Mouse (Mus musculus) lung, adult 2 months (tissue): ENCODE data around the gene Rps6ka2. TPM values are rescaled to one million over a fixed set of nuclear protein-coding genes. Genes with fewer than 3 reads are reported as not detected.
"Not testable (repeated sequence)": the region's sequence is repeated elsewhere in the genome, so short reads cannot be mapped to it uniquely, and the experiment has no call there.

Source experiments
- DNase-seq: peaks from one replicate; pipeline ENCODE4 v3.0.0; 2022
- H3K4me1 ChIP-seq: fragments of 200-500 bp; 2 replicates; pipeline ENCODE4 v1.6.1; 2011; ENCODE audit warnings: low read length; ENCODE audit not compliant: control insufficient read depth, insufficient read depth
- H3K4me3 ChIP-seq: fragments of 200-500 bp; replicated peaks from 2 replicates; pipeline ENCODE3; 2011; ENCODE audit warnings: low read depth, mild to moderate bottlenecking, control low read depth, low read length; ENCODE audit errors: extremely low read depth
- CTCF ChIP-seq: fragments of 200-500 bp; IDR thresholded peaks from 2 replicates; pipeline ENCODE4 v1.5.1; 2011; ENCODE audit warnings: mild to moderate bottlenecking, low read length, control low read depth; ENCODE audit not compliant: insufficient read depth
- POLR2A ChIP-seq: fragments of 200-500 bp; IDR thresholded peaks from 2 replicates; pipeline ENCODE4 v1.6.1; 2011; ENCODE audit warnings: low read depth, mild to moderate bottlenecking, control low read depth, low read length, borderline replicate concordance; ENCODE audit errors: extremely low read depth
- WGBS: fragments of 180-500 bp; shearing (Covaris S2); methylation state at CpG from one replicate; pipeline ENCODE4 v1.1.7; 2018; 5-methylcytosine and 5-hydroxymethylcytosine counted together
- polyA plus RNA-seq: library from polyadenylated mRNA; depleted of rRNA; stranded (reverse); fragments of >200 nt; gene quantifications from 2 replicates; pipeline ENCODE4 v1.2.3, GENCODE M21; 2012

Rps6ka2 gene
- polyA plus RNA-seq, 1 experiment: 24.7 TPM

DNA sequence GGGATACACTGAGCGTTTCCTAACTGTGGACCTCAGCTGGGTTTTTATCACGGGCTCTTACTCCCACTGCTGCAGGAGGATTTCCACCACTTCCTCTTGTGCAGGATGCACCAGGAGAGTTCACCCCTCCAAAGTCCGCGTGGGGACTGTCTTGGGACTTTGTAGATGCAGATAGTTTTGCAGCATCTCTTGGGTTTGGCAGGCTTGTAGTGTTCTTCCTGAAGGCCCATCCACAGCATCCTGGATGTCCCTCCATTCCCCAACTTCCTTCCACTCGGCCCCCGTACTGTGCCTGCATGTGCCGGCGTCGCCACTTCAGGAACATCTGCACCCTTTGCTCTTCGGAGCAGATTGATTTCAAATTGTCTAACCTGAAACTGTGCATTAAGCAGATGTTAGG, 103.9 kb downstream of the Rps6ka2 start:
- H3K4me1 ChIP-seq: no peaks in the 10 kb centered on the region; the same call in 1 of the 2 replicates

DNA sequence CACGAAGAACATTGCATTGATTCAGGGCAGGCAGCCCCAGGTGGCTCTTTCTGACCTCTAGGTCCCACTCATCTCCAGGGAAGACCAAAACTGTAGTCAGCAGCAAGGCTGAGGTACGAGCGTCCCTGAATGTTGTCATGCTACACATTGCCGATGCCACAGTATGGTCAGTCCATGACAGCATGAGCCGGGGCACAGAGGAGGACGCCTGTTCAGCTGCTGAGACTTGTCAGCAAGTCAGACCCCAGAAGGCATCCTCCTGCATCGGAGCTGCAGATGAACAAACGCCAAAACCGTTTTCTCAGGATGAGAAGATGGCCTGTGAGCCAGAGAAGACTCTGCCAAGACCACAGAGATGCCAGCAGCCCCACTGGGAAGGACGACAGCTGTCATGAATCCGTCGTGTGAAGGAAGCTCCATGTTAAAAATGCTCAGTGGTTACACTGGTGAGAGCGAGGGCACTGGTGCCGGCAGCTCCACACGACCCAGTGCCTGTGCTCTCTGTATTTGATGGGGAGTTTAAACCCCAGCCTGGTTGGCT, 108.9 kb downstream of the Rps6ka2 start:
- TF ChIP-seq POLR2A (no peak), CTCF (no peak)
- WGBS: 87% methylated on average over 15 of the region's 15 CpGs
- Histone ChIP-seq H3K4me3 (no peak overlapping the region), H3K4me1 (no peaks in the 10 kb centered on the region)
- no peak for DNase-seq

More for the DNA sequence above, 103.9 kb downstream of the Rps6ka2 start:
- no peak for TF ChIP-seq CTCF
- no peak for TF ChIP-seq POLR2A
- no peak for DNase-seq
- no peak overlapping the region for H3K4me3 ChIP-seq
- 75% methylated on average over 10 of the region's 10 CpGs for WGBS

DNA sequence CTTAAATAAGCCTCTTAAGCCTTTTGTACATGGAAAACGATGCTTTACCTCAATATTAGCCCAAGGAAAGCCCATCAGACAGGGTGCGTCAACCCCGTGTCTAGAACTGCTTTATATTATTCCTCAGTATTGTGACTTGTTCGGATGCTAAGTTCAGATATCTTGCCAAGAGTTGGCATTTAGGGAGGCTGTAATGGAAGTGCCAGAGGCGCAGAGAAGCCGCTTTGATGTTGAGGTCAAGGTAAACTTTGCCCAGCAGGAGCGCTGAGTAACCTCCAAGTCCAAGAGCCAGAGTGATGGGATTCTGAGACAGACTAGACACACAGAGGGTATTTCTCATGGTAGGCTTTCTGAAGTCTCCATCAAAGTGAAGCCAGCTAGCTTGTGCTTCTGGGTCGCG, 109.3 kb downstream of the Rps6ka2 start:
- WGBS: 93% methylated on average over 9 of the region's 9 CpGs
- Histone ChIP-seq H3K4me1 (peaks cover 1% of the 10 kb centered on the region; the same call in 1 of the 2 replicates), H3K4me3 (no peak overlapping the region)
- no peak for TF ChIP-seq CTCF
- TF ChIP-seq POLR2A: no peak
- no peak for DNase-seq

DNA sequence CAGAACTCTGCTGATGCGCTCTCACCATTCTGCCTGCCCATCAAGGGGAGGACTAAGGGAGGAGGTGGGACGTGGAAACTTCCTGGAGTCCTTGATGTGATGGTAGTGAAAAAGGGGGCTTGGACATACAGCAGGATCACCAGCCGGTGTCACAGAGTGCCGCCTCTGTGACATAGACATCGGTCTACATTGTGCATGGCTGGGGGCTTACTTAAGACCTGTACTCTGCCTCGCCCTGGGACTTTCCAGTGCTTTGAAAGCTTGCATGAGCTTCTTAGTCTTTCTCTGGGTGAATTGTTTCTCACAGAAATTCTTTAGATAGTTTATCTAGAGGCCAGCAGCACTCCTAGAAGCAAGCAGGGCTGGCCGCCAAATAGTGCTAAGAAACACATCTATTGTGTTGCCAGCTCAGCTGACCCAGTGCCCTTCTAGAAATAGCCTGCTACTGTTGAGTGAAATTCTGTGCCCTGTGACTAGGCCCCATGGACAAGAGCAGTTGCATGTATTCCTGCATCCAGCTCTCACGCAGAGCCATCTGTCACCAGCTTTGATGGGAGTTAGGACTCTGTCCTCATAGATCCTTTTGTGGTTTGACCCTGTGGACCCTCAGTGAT, 114.5 kb downstream of the Rps6ka2 start:
- H3K4me1 ChIP-seq: peaks cover 5% of the 10 kb centered on the region; the same call in 1 of the 2 replicates
- no peak for TF ChIP-seq POLR2A
- no peak for TF ChIP-seq CTCF
- DNase-seq: peak; percentile 25
- no peak overlapping the region for H3K4me3 ChIP-seq
- WGBS: 36% methylated on average over 8 of the region's 8 CpGs

DNA sequence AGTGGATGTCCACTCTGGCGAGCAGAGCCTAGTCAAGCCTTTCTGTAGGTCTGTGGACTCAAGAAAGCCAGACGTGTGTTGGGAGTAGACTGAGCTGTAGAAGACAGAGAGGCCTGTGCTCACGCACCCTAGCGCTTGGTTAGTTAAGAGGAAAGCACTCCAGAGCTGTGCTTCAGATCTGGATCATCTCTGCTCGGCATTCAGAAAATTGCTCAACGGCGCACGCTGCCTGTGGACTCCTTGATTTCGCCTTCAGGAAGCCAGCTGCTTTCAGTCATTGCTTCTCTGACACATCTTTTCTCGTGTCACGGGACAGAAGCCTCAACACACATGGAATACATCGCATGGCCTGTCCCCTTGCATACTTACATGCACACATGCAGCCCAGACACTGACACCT, 115.4 kb downstream of the Rps6ka2 start:
- no peak for TF ChIP-seq POLR2A
- no peak for TF ChIP-seq CTCF
- Histone ChIP-seq H3K4me3 (no peak overlapping the region), H3K4me1 (peaks cover 5% of the 10 kb centered on the region; the same call in 1 of the 2 replicates)
- WGBS: 74% methylated on average over 12 of the region's 12 CpGs
- no peak for DNase-seq

DNA sequence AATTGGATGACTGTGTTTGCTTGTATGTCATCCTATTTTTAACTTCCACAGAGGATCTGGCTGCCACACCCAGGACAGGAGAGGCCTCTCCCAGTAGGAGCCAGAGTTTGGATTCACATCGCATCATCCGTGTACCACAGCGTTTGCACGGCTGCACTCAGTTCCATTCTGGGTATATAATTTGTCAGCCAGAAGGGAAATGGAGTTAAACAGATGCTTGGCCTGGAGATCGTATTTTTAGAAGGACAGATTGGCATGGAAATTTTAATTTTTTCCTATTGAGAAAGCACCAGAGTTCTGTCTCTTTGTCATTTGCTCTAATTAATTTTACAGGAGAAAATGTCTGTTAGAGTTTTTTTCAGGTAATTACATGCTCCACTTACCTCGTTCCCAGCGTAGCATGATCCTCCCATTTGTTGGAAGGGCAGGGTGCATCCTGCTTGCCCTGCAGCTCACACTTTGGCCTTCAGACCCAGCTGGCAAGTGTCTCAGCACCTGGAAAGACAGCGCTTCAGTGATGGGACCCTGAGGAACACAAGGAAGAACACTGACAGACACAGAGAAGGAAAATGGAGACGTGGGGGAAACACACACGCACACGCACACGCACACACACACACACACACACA, 116.6 kb downstream of the Rps6ka2 start:
- TF ChIP-seq CTCF (no peak), POLR2A (no peak)
- Histone ChIP-seq H3K4me3 (no peak overlapping the region), H3K4me1 (peaks cover 5% of the 10 kb centered on the region; the same call in 1 of the 2 replicates)
- WGBS: 75% methylated on average over 12 of the region's 12 CpGs
- no peak for DNase-seq

DNA sequence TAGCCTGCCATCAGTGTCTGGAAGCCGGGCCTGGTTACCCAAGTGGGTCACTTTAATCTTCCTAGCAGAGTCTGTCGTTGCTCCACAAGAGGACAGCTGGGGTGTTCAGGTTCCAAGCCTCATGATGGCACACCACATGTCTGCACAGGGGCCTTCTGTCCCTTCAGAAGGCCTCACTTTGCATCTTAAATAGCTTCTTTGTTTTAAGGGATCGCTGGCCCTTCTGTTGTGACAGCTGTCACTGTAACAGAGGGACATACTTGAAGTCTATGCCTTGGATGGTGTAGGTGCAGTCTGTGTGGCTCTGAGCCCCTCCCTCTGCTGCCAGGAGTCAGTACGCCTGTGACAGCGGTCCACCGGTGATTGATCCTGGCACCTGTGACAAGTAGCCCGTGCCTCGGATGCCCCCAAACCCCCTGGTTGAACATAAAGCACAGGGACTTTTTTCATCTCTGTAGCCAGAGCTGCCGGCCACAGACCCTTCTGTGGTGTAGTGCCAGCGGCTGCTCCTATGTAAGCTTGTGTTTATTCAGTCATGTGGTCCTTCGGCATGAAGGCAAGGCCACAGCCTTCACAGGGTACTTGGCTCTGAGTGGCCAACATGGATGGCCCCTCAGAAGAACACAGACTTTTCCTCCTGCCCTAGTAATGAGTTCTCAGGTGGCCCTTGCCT, 122.2 kb downstream of the Rps6ka2 start:
- TF ChIP-seq POLR2A: no peak
- no peak for TF ChIP-seq CTCF
- no peak for DNase-seq
- H3K4me3 ChIP-seq: no peak overlapping the region
- no peaks in the 10 kb centered on the region for H3K4me1 ChIP-seq
- WGBS: 84% methylated on average over 11 of the region's 11 CpGs

DNA sequence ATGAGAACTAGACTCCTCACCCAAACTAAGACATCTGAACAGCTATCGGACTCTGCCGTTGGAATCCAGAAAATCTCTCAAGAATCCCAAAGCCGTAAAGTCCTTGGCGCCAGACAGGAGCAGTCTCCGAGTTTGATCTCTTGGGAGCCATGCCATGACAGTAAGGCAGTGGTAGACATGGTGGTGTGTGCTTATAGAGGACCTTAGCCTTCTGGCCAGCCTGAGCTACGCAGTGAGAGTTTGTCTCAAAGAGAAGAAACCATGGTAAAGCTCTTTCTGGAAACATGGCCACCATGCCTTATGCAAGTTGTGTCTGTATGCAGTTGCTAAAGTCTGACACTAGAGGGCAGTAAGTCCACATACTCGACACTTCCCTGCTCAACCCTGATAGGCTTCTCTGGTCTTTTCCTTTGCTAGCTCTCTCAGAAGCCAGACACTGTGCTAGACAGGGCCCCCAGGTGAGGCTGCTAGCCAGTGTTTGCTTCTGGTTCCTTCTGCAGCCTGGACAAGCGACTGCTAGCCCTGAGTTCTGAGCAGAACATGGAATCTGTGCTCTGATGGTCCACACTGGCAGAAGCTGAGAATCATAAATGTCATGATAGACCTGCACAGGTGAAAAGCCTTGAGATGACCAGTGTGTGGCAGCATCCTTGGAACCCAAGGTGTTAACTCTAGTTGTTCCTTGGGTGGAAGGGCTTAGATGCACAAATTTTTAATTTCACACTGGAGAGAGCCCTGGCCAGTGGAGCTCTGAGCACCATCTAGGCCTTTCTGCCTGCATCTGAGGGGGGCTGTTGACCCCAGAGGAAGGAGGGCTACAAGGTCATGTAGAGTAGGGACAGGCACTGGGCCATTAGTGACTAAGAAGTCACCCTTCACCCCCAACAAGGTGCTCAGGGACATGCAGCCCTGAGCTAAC, 136.6 kb downstream of the Rps6ka2 start:
- DNase-seq: peak; percentile 8
- H3K4me1 ChIP-seq, H3K4me3 ChIP-seq: not testable (repeated sequence)
- 57% methylated on average over 8 of the region's 8 CpGs for WGBS

DNA sequence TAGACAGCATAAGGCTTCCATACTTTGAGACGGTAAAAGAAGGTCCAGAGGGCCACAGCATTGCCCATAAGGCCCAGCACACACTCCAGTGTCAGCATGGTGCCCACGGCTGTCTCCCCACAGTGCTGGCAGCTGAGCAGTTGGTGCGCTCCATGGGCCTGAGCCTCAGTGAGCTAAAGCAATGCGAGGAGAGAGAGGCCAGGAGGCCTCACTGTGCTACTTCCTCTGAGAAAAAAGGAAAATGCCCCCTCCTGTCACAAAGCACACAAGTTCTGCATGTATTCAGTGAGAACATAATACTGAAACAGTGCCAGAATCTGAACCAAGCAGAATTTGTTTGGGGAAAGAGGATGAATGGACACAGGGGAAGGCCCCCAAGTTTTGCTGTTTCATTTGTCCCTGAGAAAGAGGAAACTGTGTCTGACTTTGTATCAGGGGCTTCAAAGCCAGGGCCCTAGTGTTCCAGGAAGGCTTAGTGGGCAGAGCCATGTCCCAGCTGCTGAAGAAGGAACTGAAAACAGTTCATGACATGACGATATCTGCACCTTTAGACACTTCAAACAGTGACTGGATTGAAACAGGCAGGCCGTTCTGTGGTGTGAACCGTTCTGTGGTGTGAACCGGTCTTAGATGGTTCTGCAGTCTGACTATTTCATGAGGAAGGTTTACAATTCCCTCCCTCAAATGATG, 145.9 kb downstream of the Rps6ka2 start:
- DNase-seq, H3K4me1 ChIP-seq, H3K4me3 ChIP-seq: not testable (repeated sequence)
- WGBS: 65% methylated on average over 7 of the region's 8 CpGs

DNA sequence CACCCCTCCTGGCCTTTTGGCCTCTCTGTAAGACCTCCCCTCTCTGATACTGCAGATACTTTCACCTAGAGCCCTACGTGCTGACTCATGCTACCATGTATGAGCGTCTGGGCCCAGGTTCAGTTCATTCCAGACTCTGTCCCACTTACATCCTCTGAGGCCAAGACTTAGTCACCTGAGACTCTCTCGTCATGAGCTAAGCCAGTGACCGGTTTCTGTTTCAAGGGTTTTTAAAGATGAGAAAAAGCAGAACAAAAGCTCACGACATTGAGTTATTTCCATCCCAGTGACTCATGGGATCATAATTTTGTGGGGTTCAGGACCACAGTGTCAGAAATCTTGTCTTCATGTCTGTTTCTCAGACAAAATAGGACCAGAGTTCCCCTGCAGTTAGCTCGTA, 149.9 kb downstream of the Rps6ka2 start:
- WGBS: 85% methylated on average over 6 of the region's 6 CpGs
- DNase-seq, H3K4me1 ChIP-seq, H3K4me3 ChIP-seq: not testable (repeated sequence)

DNA sequence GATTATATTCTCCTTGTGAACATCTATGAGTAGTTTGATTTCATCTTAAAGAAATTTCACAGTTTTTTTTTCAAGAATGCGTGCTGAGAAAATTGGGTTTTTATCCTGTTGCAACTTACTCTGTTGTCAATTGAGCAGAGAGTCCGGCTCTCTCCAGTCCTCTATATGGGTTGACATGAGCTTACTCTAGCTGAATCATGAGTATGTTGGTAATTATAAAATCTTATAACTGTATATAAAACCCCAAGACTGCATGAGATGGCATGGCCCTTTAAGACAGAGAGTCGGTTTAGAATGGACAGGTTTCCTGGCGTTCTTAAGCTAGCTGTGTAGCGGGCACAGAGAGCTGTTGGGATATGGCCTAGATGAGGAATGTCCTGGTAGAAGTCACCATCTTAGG, 154.4 kb downstream of the Rps6ka2 start, which contains the start of gene Tcp10a:
TSS of gene Tcp10a (plus strand) at position 301 of the 400 bp plus-strand sequence.
- DNase-seq, H3K4me1 ChIP-seq, H3K4me3 ChIP-seq: not testable (repeated sequence)
- 94% methylated on average over 4 of the region's 5 CpGs for WGBS

DNA sequence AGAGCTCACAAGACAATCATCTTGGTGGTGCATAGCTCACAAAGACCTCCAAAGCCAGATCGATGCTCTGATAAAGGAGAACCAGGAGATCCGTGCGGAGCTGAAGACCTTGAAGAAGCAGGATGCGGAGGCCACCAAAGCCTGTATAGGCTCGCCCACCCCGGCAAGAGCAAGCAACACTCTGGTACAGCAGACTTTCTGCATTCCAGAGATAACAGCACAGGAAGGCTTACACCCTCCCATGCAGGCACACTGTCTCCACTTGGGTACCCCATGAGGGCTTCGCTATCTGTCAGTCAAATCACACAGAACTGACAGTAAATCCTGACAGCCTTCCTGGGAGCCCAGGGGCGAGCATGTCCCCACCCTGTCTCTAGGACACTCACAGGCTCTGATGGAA, 156.5 kb downstream of the Rps6ka2 start:
- not testable (repeated sequence) for H3K4me3 ChIP-seq, H3K4me1 ChIP-seq, DNase-seq
- 54% methylated on average over 7 of the region's 8 CpGs for WGBS
